Mouse (Mus musculus): ENCODE results near the gene Ncor2. TPM values are rescaled to one million over a fixed set of nuclear protein-coding genes. Genes with fewer than 3 reads are reported as not detected.

Ncor2 gene
- total and polyA plus RNA-seq, 2 experiments = 7.1 to 15.0 TPM

DNA sequence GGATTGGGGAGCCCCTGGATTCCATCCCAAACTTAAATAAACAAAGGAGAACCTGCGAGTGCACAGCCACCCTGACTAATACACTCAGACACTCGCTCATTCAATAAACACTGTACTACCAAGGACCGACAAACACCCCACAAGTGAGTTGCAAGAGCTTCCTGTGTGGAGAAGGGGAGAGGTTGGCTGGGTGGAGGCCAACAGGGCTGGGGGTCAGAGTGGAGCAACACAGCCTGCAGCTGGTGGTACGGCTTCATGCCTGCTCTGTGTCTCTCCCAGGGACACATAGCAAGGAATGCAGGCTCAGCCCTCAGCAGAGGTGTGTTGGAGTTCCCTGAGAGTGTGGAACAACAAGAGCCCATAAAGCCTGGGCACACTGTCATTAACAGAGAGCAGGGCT is 107.1 kb downstream of the Ncor2 start:
- WGBS = 10% methylated on average over 4 of the region's 4 CpGs
- no peaks in the 10 kb centered on the region for H3K27me3 ChIP-seq (ENCODE audit: control insufficient read depth, insufficient read depth, low read length)
- H3K4me1 ChIP-seq (ENCODE audit: control insufficient read depth, insufficient read depth, low read length) = peaks cover 40% of the 10 kb centered on the region
- no peak for DNase-seq (ENCODE audit: extremely low read depth, low read depth, low spot score)
- H3K36me3 ChIP-seq (ENCODE audit: control insufficient read depth, insufficient read depth, low read length) = no peaks in the 10 kb centered on the region
- no peak overlapping the region for H3K27ac ChIP-seq (replicated peaks; ENCODE audit: insufficient read depth, low read depth, low read length)
- H3K9ac ChIP-seq (ENCODE audit: low read depth, low read length) = no peak overlapping the region
- TF ChIP-seq POLR2A (IDR thresholded peaks at IDR 0.05; ENCODE audit: extremely low read depth, insufficient read depth, low read length) (no peak), CTCF (IDR thresholded peaks at IDR 0.05; ENCODE audit: low read depth, low read length) (no peak)
- H3K4me3 ChIP-seq (ENCODE audit: insufficient read depth, low read depth, low read length) = no peak overlapping the region
- peaks cover 13% of the 10 kb centered on the region; the same call in 1 of the 2 replicates for H3K79me2 ChIP-seq (ENCODE audit: control insufficient read depth, insufficient read depth, low read length)

DNA sequence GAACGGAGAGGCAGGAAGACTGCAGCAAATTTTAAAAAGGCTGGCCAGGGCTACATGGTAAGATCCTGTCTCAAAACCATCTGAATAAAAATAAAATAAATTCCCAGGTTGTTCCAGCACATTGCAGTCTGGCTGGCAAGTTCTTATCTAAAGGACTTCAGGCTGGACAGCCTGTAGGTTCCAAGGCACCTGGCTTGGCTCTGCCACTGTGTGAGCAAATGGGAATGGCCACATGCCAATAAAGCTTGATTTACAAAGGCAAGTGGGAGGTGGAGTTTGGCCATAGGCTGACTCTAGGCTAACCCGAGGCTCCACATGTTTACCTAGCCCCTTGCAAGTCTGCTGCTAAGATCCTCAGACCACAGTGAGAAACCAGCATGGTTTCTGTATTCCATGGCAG is 108.6 kb downstream of the Ncor2 start:
- no peak overlapping the region; the same call in 1 of the 2 replicates for H3K27ac ChIP-seq (replicated peaks; ENCODE audit: insufficient read depth, low read depth, low read length)

DNA sequence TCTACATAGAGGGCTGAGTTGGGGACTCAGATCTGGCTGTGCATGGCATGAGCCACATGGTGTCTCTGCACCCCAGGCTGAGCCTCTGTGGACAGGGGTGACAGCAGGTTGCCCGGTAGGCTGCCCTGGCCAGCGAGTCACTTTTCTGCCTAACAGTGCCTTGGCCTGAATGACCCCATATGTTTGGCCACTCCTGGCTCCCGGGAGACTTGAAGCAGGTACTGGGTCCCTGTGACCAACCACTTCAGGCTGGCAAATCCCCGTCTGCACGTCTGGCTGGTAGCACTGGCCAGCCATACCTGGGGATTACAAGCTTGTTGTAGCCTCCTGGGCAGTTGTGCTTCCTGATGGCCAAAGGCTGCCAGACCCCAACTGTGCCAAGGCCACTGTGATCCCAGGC is 109.1 kb downstream of the Ncor2 start:
- Histone ChIP-seq H3K79me2 (ENCODE audit: control insufficient read depth, insufficient read depth, low read length) (peaks cover 18% of the 10 kb centered on the region; the same call in 1 of the 2 replicates), H3K4me3 (ENCODE audit: insufficient read depth, low read depth, low read length) (no peak overlapping the region), H3K9ac (ENCODE audit: low read depth, low read length) (0 out of 2 replicates have a peak overlapping the region, but pooled peaks have one; percentile 12), H3K27ac (replicated peaks; ENCODE audit: insufficient read depth, low read depth, low read length) (no peak overlapping the region; the same call in 1 of the 2 replicates), H3K4me1 (ENCODE audit: control insufficient read depth, insufficient read depth, low read length) (peaks cover 29% of the 10 kb centered on the region), H3K27me3 (ENCODE audit: control insufficient read depth, insufficient read depth, low read length) (no peaks in the 10 kb centered on the region), H3K36me3 (ENCODE audit: control insufficient read depth, insufficient read depth, low read length) (no peaks in the 10 kb centered on the region)
- 40% methylated on average over 5 of the region's 5 CpGs for WGBS
- no peak for DNase-seq (ENCODE audit: extremely low read depth, low read depth, low spot score)
- TF ChIP-seq POLR2A (IDR thresholded peaks at IDR 0.05; ENCODE audit: extremely low read depth, insufficient read depth, low read length) (no peak), CTCF (IDR thresholded peaks at IDR 0.05; ENCODE audit: low read depth, low read length) (peak; percentile 28; the same call in 1 of the 2 replicates)

More for the DNA sequence above, 108.6 kb downstream of the Ncor2 start:
- Histone ChIP-seq H3K27me3 (ENCODE audit: control insufficient read depth, insufficient read depth, low read length) (no peaks in the 10 kb centered on the region), H3K9ac (ENCODE audit: low read depth, low read length) (no peak overlapping the region), H3K36me3 (ENCODE audit: control insufficient read depth, insufficient read depth, low read length) (no peaks in the 10 kb centered on the region), H3K4me1 (ENCODE audit: control insufficient read depth, insufficient read depth, low read length) (peaks cover 34% of the 10 kb centered on the region), H3K4me3 (ENCODE audit: insufficient read depth, low read depth, low read length) (no peak overlapping the region), H3K79me2 (ENCODE audit: control insufficient read depth, insufficient read depth, low read length) (peaks cover 18% of the 10 kb centered on the region; the same call in 1 of the 2 replicates)
- peak; percentile 90 for DNase-seq (ENCODE audit: extremely low read depth, low read depth, low spot score)
- 45% methylated on average over 2 of the region's 2 CpGs for WGBS
- TF ChIP-seq POLR2A (IDR thresholded peaks at IDR 0.05; ENCODE audit: extremely low read depth, insufficient read depth, low read length) (no peak), CTCF (IDR thresholded peaks at IDR 0.05; ENCODE audit: low read depth, low read length) (no peak)

DNA sequence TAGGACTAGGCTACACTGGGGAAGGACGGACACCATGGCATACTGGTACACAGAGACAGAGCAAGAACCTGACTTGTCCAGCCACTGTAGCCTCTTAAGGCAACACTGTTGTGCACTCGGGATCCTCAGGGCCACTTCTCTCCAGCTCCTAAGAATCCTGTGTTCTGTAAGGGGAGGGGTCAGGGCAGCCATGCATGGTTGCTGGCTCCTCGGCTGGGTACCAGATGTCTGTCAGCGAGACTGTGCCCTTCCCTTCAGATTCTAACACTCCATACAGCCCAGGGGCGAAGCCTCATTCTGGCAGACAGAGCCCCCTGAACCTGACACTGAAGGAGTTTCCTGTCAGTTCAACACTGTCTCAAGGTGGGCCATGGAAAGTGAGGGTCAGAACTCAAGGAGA is 109.6 kb downstream of the Ncor2 start:
- H3K4me3 ChIP-seq (ENCODE audit: insufficient read depth, low read depth, low read length) = no peak overlapping the region
- no peak overlapping the region for H3K9ac ChIP-seq (ENCODE audit: low read depth, low read length)
- TF ChIP-seq POLR2A (IDR thresholded peaks at IDR 0.05; ENCODE audit: extremely low read depth, insufficient read depth, low read length) (no peak), CTCF (IDR thresholded peaks at IDR 0.05; ENCODE audit: low read depth, low read length) (no peak)
- H3K27ac ChIP-seq (replicated peaks; ENCODE audit: insufficient read depth, low read depth, low read length) = no peak overlapping the region
- H3K79me2 ChIP-seq (ENCODE audit: control insufficient read depth, insufficient read depth, low read length) = peaks cover 18% of the 10 kb centered on the region; the same call in 1 of the 2 replicates
- H3K27me3 ChIP-seq (ENCODE audit: control insufficient read depth, insufficient read depth, low read length) = no peaks in the 10 kb centered on the region
- H3K4me1 ChIP-seq (ENCODE audit: control insufficient read depth, insufficient read depth, low read length) = peaks cover 25% of the 10 kb centered on the region
- no peak for DNase-seq (ENCODE audit: extremely low read depth, low read depth, low spot score)
- WGBS = 92% methylated on average over 5 of the region's 5 CpGs
- H3K36me3 ChIP-seq (ENCODE audit: control insufficient read depth, insufficient read depth, low read length) = no peaks in the 10 kb centered on the region

DNA sequence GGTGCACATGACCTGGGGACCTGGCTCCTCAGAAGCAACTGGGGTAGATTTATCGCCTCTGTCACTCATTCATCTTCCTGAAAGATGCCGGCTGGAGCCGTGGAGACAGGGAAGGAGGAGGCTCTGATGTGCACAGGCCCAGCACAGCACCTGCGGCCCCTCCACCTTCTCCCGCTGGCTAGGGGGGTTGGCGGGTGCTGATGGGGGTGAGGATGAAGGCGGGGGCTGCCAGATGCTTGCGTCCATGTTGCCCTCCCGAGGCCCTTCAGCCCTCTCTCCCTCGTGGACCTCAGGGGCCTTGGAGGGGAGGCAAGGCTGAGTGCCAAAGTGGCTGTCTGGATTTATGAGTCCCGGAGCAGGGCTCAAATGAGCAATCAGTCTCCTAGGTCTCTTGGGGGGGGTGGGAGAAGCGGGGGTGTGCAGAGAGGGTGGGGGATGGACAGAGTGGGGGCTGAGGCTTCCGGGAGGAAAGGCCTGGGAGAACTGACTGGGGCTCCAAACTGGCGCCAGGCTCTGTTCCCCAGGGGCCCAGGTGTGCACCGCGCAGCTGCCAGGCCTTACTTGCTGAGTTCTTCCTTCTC is 110.6 kb downstream of the Ncor2 start:
- Histone ChIP-seq H3K36me3 (ENCODE audit: control insufficient read depth, insufficient read depth, low read length) (no peaks in the 10 kb centered on the region), H3K79me2 (ENCODE audit: control insufficient read depth, insufficient read depth, low read length) (peaks cover 14% of the 10 kb centered on the region; the same call in 1 of the 2 replicates), H3K27ac (replicated peaks; ENCODE audit: insufficient read depth, low read depth, low read length) (no peak overlapping the region), H3K27me3 (ENCODE audit: control insufficient read depth, insufficient read depth, low read length) (no peaks in the 10 kb centered on the region), H3K4me3 (ENCODE audit: insufficient read depth, low read depth, low read length) (no peak overlapping the region), H3K9ac (ENCODE audit: low read depth, low read length) (no peak overlapping the region), H3K4me1 (ENCODE audit: control insufficient read depth, insufficient read depth, low read length) (peaks cover 16% of the 10 kb centered on the region)
- WGBS = 94% methylated on average over 16 of the region's 16 CpGs
- DNase-seq (ENCODE audit: extremely low read depth, low read depth, low spot score) = no peak
- TF ChIP-seq CTCF (IDR thresholded peaks at IDR 0.05; ENCODE audit: low read depth, low read length) = no peak
- no peak for TF ChIP-seq POLR2A (IDR thresholded peaks at IDR 0.05; ENCODE audit: extremely low read depth, insufficient read depth, low read length)

DNA sequence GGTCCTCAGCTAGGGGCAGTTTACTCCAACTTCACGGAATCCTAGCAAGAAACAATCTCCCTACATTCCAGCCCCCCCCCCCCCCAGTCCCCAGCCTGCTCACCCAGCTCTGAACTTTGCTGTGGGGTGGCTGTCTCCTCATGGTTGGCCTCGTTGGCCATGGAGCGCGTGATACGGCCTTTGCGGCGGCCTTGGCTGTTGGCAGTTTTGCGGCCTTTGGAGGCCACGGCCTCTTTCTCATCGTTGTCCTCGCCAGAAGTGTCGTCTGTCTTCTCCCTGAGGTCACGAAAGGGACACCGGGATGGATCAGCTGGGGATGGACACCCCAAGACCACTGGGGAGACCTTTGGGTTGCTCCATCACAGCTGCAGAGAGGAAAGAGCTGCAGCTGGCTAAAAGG is 111.3 kb downstream of the Ncor2 start:
- H3K36me3 ChIP-seq (ENCODE audit: control insufficient read depth, insufficient read depth, low read length) = no peaks in the 10 kb centered on the region
- no peak overlapping the region for H3K4me3 ChIP-seq (ENCODE audit: insufficient read depth, low read depth, low read length)
- no peaks in the 10 kb centered on the region for H3K27me3 ChIP-seq (ENCODE audit: control insufficient read depth, insufficient read depth, low read length)
- peaks cover 12% of the 10 kb centered on the region for H3K4me1 ChIP-seq (ENCODE audit: control insufficient read depth, insufficient read depth, low read length)
- H3K79me2 ChIP-seq (ENCODE audit: control insufficient read depth, insufficient read depth, low read length) = peaks cover 9% of the 10 kb centered on the region; the same call in 1 of the 2 replicates
- 61% methylated on average over 14 of the region's 14 CpGs for WGBS
- H3K27ac ChIP-seq (replicated peaks; ENCODE audit: insufficient read depth, low read depth, low read length) = no peak overlapping the region
- no peak overlapping the region for H3K9ac ChIP-seq (ENCODE audit: low read depth, low read length)
- TF ChIP-seq POLR2A (IDR thresholded peaks at IDR 0.05; ENCODE audit: extremely low read depth, insufficient read depth, low read length) (no peak), CTCF (IDR thresholded peaks at IDR 0.05; ENCODE audit: low read depth, low read length) (no peak)
- no peak for DNase-seq (ENCODE audit: extremely low read depth, low read depth, low spot score)
